Mouse (Mus musculus): ENCODE measurements around the gene Adamts15. TPM values are rescaled to one million over a fixed set of nuclear protein-coding genes. Genes with fewer than 3 reads are reported as not detected.

The Adamts15 gene
- polyA plus RNA-seq, 2 experiments: 0.33 to 0.38 TPM

- ATAC-seq (ENCODE audit: insufficient read depth) (no peak), DNase-seq (ENCODE audit: low read depth in 3 of 3, low spot score in 3 of 3) (no peak)
- 76% methylated on average over 8 of the region's 8 CpGs for WGBS (ENCODE audit: insufficient replicate concordance)
- Histone ChIP-seq H3K9me3 (ENCODE audit: control insufficient read depth, low read length) (no peaks in the 10 kb centered on the region), H3K4me3 (ENCODE audit: insufficient read depth in 1 of 2, low read depth in 2 of 2, low read length in 2 of 2) (no peak overlapping the region), H3K9ac (replicated peaks) (no peak overlapping the region), H3K4me2 (ENCODE audit: low read depth) (no peak overlapping the region), H3K36me3 (replicated peaks; ENCODE audit: control insufficient read depth, insufficient read depth, low read depth) (no peaks in the 10 kb centered on the region), H3K27me3 (ENCODE audit: control insufficient read depth, insufficient read depth, low read length) (no peaks in the 10 kb centered on the region), H3K4me1 (replicated peaks; ENCODE audit: control insufficient read depth in 2 of 2, insufficient read depth in 2 of 2, low read length in 1 of 2) (no peaks in the 10 kb centered on the region), H3K27ac (no peak overlapping the region)
- TF ChIP-seq CTCF (IDR thresholded peaks at IDR 0.05; ENCODE audit: low read depth) (no peak), EP300 (IDR thresholded peaks at IDR 0.05; ENCODE audit: low read depth) (no peak)
Measured at GRCm38 (mm10) chr9:30849444-30849843, 72.8 kb downstream of the Adamts15 start.

Other genes starting within 250 kb of the Adamts15 start
- 0.02 and 0.07 TPM in 2 replicates for gene Adamts8, start 20.1 kb upstream of the Adamts15 start, polyA plus RNA-seq (2012; rRNA removed)
- gene Adamts8, start 20.1 kb upstream of the Adamts15 start, polyA plus RNA-seq (2014; fragmentation: Nextera tagmentation; extraction: Ambion mirVana): 0.04 and 0.11 TPM in 2 replicates
- gene Zbtb44, start 108.2 kb upstream of the Adamts15 start, polyA plus RNA-seq (2012; rRNA removed): 3.0 and 4.0 TPM in 2 replicates
- gene Zbtb44, start 108.2 kb upstream of the Adamts15 start, polyA plus RNA-seq (2014; fragmentation: Nextera tagmentation; extraction: Ambion mirVana): 5.6 and 6.3 TPM in 2 replicates
- 0.22 and 0.37 TPM in 2 replicates for gene St14, start 209.4 kb upstream of the Adamts15 start, polyA plus RNA-seq (2012; rRNA removed)
- 0.14 and 0.33 TPM in 2 replicates for gene St14, start 209.4 kb upstream of the Adamts15 start, polyA plus RNA-seq (2014; fragmentation: Nextera tagmentation; extraction: Ambion mirVana)

All from liver, embryonic 14.5 days (tissue).